In genomic region chr7:78927266-78927665, GRCm38 (mm10) we compare ENCODE assay signal across 26 mouse cellular contexts. TPM values are rescaled to one million over a fixed set of nuclear protein-coding genes. Genes with fewer than 3 reads are reported as not detected.
DNase-seq lines count a peak whose midpoint lies in the region; ATAC-seq and TF ChIP-seq lines count a peak whose summit lies in the region.
"Had no signal": no experiment of that assay in that cellular context is flagged by ENCODE, and none has a peak within 500 bp of the region (broad histone marks: within the 10 kb centered on the region; RNA-seq: fewer than 3 reads in every experiment).

No protein-coding gene starts in this region.

- TF ChIP-seq RAD21 in MEL (IDR thresholded peaks at IDR 0.05; ENCODE audit: low read depth, low read length), result no peak

- H3K4me1 ChIP-seq in liver, embryonic 14.5 days (replicated peaks; ENCODE audit: control insufficient read depth in 2 of 2, insufficient read depth in 2 of 2, low read length in 1 of 2), result peaks cover 0 to 6% of the 10 kb centered on the region in 2 experiments; a peak in 2 of 4 replicates
- H3K4me1 ChIP-seq in liver, embryonic 12.5 days, result peaks cover 4% of the 10 kb centered on the region; the same call in 1 of the 2 replicates
- peaks cover 0 to 6% of the 10 kb centered on the region in 2 experiments; a peak in 2 of 4 replicates for H3K4me1 ChIP-seq in MEL (ENCODE audit: control insufficient read depth in 1 of 2, insufficient read depth in 2 of 2, low read length in 2 of 2)
- H3K4me1 ChIP-seq in liver, postnatal 0 days (ENCODE audit: insufficient read depth), result no peaks in the 10 kb centered on the region; the same call in 1 of the 2 replicates
- H3K4me1 ChIP-seq in heart, embryonic 11.5 days (ENCODE audit: control insufficient read depth, insufficient read depth, low read length), result no peaks in the 10 kb centered on the region
- H3K4me1 ChIP-seq in embryonic facial prominence, embryonic 10.5 days, result no peaks in the 10 kb centered on the region
- H3K4me1 ChIP-seq: forebrain, embryonic 12.5 days; forebrain, embryonic 15.5 days; heart, embryonic 13.5 days had no signal

- no peak for TF ChIP-seq POLR2A in MEL (IDR thresholded peaks at IDR 0.05; ENCODE audit: control insufficient read depth in 1 of 2, insufficient read depth in 1 of 2, low read depth in 1 of 2, low read length in 2 of 2, poor library complexity in 1 of 2)

- peak; percentile 23; the same call in 1 of the 2 replicates for ATAC-seq in liver, embryonic 14.5 days (ENCODE audit: insufficient read depth)
- ATAC-seq in liver, embryonic 12.5 days, result no peak
- ATAC-seq in erythroblast, adult 5-6 weeks (replicated peaks; ENCODE audit: low FRiP score, poor library complexity, severe bottlenecking), result peak; percentile 58
- ATAC-seq in liver, postnatal 0 days, result no peak
- ATAC-seq in heart, embryonic 11.5 days (replicated peaks; ENCODE audit: insufficient number of reproducible peaks, low FRiP score, low TSS enrichment), result no peak
- ATAC-seq: forebrain, embryonic 15.5 days; hindbrain, postnatal 0 days; inflammation-experienced regulatory T-cells, adult 6 months; Patski had no signal

- TF ChIP-seq EP300 in liver, embryonic 14.5 days (IDR thresholded peaks at IDR 0.05; ENCODE audit: low read depth), result no peak
- no peak for TF ChIP-seq EP300 in MEL (IDR thresholded peaks at IDR 0.05; ENCODE audit: low read depth in 1 of 2, low read length in 2 of 2)
- no peak for TF ChIP-seq EP300 in liver, postnatal 0 days (IDR thresholded peaks at IDR 0.05; ENCODE audit: low read depth)

- H3K79me2 ChIP-seq in MEL (ENCODE audit: control insufficient read depth, insufficient read depth, low read length, poor library complexity), result no peaks in the 10 kb centered on the region

- no peak for DNase-seq in liver, embryonic 14.5 days (ENCODE audit: low read depth in 3 of 3, low spot score in 3 of 3)
- DNase-seq in MEL (ENCODE audit: low read depth, low spot score), result no peak
- no peak for DNase-seq in liver, postnatal 0 days
- DNase-seq in left cerebral cortex, postnatal 14 days (ENCODE audit: low spot score in 2 of 2), result no peak
- DNase-seq in embryonic facial prominence, embryonic 10.5 days (ENCODE audit: low spot score), result no peak
- DNase-seq: adrenal gland, postnatal 10 days; adrenal gland, postnatal 36 days; cerebellum, adult 11 months; cerebellum, adult 2 months; cerebellum, adult 9-11 months; cerebellum, postnatal 36 days; gastrocnemius, postnatal 25 days; heart, adult 18-20 months; heart, postnatal 14 days; heart, postnatal 4 days had no signal

- TF ChIP-seq CTCF in liver, embryonic 14.5 days (IDR thresholded peaks at IDR 0.05; ENCODE audit: low read depth), result no peak
- TF ChIP-seq CTCF in MEL (IDR thresholded peaks at IDR 0.05 in 2 of 3, conservative IDR thresholded peaks at IDR 0.05 in 1 of 3; ENCODE audit: control insufficient read depth in 1 of 3, insufficient read depth in 1 of 3, low read depth in 2 of 3, low read length in 3 of 3, poor library complexity in 1 of 3, severe bottlenecking in 1 of 3), result no peak
- TF ChIP-seq CTCF in liver, postnatal 0 days (IDR thresholded peaks at IDR 0.05; ENCODE audit: low read depth), result no peak

- H3K4me3 ChIP-seq in liver, embryonic 14.5 days (ENCODE audit: insufficient read depth in 1 of 2, low read depth in 2 of 2, low read length in 2 of 2), result no peak overlapping the region
- H3K4me3 ChIP-seq in liver, embryonic 12.5 days, result no peak overlapping the region
- H3K4me3 ChIP-seq in MEL (ENCODE audit: control insufficient read depth in 1 of 2, insufficient read depth in 1 of 2, low read depth in 2 of 2, low read length in 2 of 2), result no peak overlapping the region
- no peak overlapping the region for H3K4me3 ChIP-seq in liver, postnatal 0 days (ENCODE audit: low read depth, low read length)
- H3K4me3 ChIP-seq in heart, embryonic 11.5 days (ENCODE audit: low read depth, low read length), result no peak overlapping the region
- H3K4me3 ChIP-seq in embryonic facial prominence, embryonic 10.5 days, result no peak overlapping the region
- H3K4me3 ChIP-seq: embryonic facial prominence, embryonic 13.5 days; forebrain, embryonic 12.5 days; forebrain, embryonic 15.5 days; heart, embryonic 13.5 days had no signal

- H3K36me3 ChIP-seq in liver, embryonic 14.5 days (replicated peaks; ENCODE audit: control insufficient read depth, insufficient read depth, low read depth), result no peaks in the 10 kb centered on the region
- H3K36me3 ChIP-seq in liver, embryonic 12.5 days, result no peaks in the 10 kb centered on the region
- peaks cover 0 to 2% of the 10 kb centered on the region in 2 experiments; a peak in 2 of 4 replicates for H3K36me3 ChIP-seq in MEL (ENCODE audit: control insufficient read depth in 1 of 2, insufficient read depth in 2 of 2, low read length in 2 of 2)
- no peaks in the 10 kb centered on the region for H3K36me3 ChIP-seq in liver, postnatal 0 days (replicated peaks; ENCODE audit: insufficient read depth, low read length)
- no peaks in the 10 kb centered on the region for H3K36me3 ChIP-seq in heart, embryonic 11.5 days (ENCODE audit: control insufficient read depth, insufficient read depth, low read length)
- H3K36me3 ChIP-seq in embryonic facial prominence, embryonic 10.5 days (replicated peaks), result no peaks in the 10 kb centered on the region
- H3K36me3 ChIP-seq: embryonic facial prominence, embryonic 13.5 days; forebrain, embryonic 12.5 days; forebrain, embryonic 15.5 days; heart, embryonic 13.5 days had no signal

- H3K4me2 ChIP-seq in liver, embryonic 14.5 days (ENCODE audit: low read depth), result no peak overlapping the region; the same call in 1 of the 2 replicates
- no peak overlapping the region for H3K4me2 ChIP-seq in liver, embryonic 12.5 days
- 0 out of 2 replicates have a peak overlapping the region, but pooled peaks have one; percentile 30 for H3K4me2 ChIP-seq in liver, postnatal 0 days (ENCODE audit: low read depth, low read length)
- no peak overlapping the region for H3K4me2 ChIP-seq in heart, embryonic 11.5 days
- H3K4me2 ChIP-seq: embryonic facial prominence, embryonic 13.5 days; forebrain, embryonic 12.5 days; forebrain, embryonic 15.5 days; heart, embryonic 13.5 days; hindbrain, embryonic 14.5 days had no signal

- no peak overlapping the region for H3K27ac ChIP-seq in liver, embryonic 14.5 days
- no peak overlapping the region for H3K27ac ChIP-seq in liver, embryonic 12.5 days
- H3K27ac ChIP-seq in MEL (ENCODE audit: control insufficient read depth, low read depth, low read length), result no peak overlapping the region
- no peak overlapping the region for H3K27ac ChIP-seq in liver, postnatal 0 days (ENCODE audit: low read depth)
- no peak overlapping the region for H3K27ac ChIP-seq in heart, embryonic 11.5 days (ENCODE audit: low read depth, low read length)
- no peak overlapping the region for H3K27ac ChIP-seq in embryonic facial prominence, embryonic 10.5 days (replicated peaks)
- H3K27ac ChIP-seq: embryonic facial prominence, embryonic 13.5 days; forebrain, embryonic 12.5 days; forebrain, embryonic 15.5 days; heart, embryonic 13.5 days; hindbrain, embryonic 14.5 days; hindbrain, postnatal 0 days had no signal

- H3K9ac ChIP-seq in liver, embryonic 14.5 days (replicated peaks), result no peak overlapping the region
- no peak overlapping the region for H3K9ac ChIP-seq in liver, embryonic 12.5 days
- no peak overlapping the region for H3K9ac ChIP-seq in MEL (ENCODE audit: control insufficient read depth, low read depth, low read length, poor library complexity, severe bottlenecking)
- no peak overlapping the region for H3K9ac ChIP-seq in liver, postnatal 0 days (replicated peaks)
- H3K9ac ChIP-seq in heart, embryonic 11.5 days (ENCODE audit: low read depth, low read length), result no peak overlapping the region
- H3K9ac ChIP-seq: embryonic facial prominence, embryonic 13.5 days; forebrain, embryonic 12.5 days; forebrain, embryonic 15.5 days; heart, embryonic 13.5 days; hindbrain, embryonic 14.5 days had no signal

- intact Hi-C loops in left cerebral cortex, postnatal 14 days (cut with DNase I), result loop anchor here (5.0 kb wide), 1 partner anchor 420 kb away; no protein-coding TSS in a partner anchor

- no peaks in the 10 kb centered on the region for H3K9me3 ChIP-seq in liver, embryonic 14.5 days (ENCODE audit: control insufficient read depth, low read length)
- no peaks in the 10 kb centered on the region for H3K9me3 ChIP-seq in liver, embryonic 12.5 days (replicated peaks)
- no peaks in the 10 kb centered on the region for H3K9me3 ChIP-seq in MEL (replicated peaks; ENCODE audit: insufficient read depth, low read length)
- H3K9me3 ChIP-seq in liver, postnatal 0 days (ENCODE audit: low read length), result no peaks in the 10 kb centered on the region
- no peaks in the 10 kb centered on the region for H3K9me3 ChIP-seq in heart, embryonic 11.5 days (replicated peaks; ENCODE audit: control insufficient read depth, low read length)
- H3K9me3 ChIP-seq in embryonic facial prominence, embryonic 10.5 days, result no peaks in the 10 kb centered on the region
- H3K9me3 ChIP-seq: embryonic facial prominence, embryonic 13.5 days; forebrain, embryonic 12.5 days; forebrain, embryonic 15.5 days; heart, embryonic 13.5 days had no signal

- WGBS in liver, embryonic 14.5 days (ENCODE audit: insufficient replicate concordance), result 38% methylated on average over 3 of the region's 3 CpGs
- WGBS in liver, embryonic 12.5 days (ENCODE audit: insufficient replicate concordance), result 37% methylated on average over 3 of the region's 3 CpGs
- 56% methylated on average over 3 of the region's 3 CpGs for WGBS in liver, postnatal 0 days (ENCODE audit: insufficient replicate concordance)
- 56% methylated on average over 3 of the region's 3 CpGs for WGBS in heart, embryonic 11.5 days (ENCODE audit: insufficient replicate concordance)
- 88% methylated on average over 3 of the region's 3 CpGs for WGBS in embryonic facial prominence, embryonic 10.5 days

- H3K27me3 ChIP-seq in liver, embryonic 14.5 days (ENCODE audit: control insufficient read depth, insufficient read depth, low read length), result no peaks in the 10 kb centered on the region
- H3K27me3 ChIP-seq in liver, embryonic 12.5 days (replicated peaks), result peaks cover 20% of the 10 kb centered on the region
- no peaks in the 10 kb centered on the region for H3K27me3 ChIP-seq in MEL (ENCODE audit: control insufficient read depth in 1 of 2, insufficient read depth in 2 of 2, low read length in 2 of 2)
- H3K27me3 ChIP-seq in liver, postnatal 0 days (ENCODE audit: insufficient read depth, low read length), result no peaks in the 10 kb centered on the region
- peaks cover 10% of the 10 kb centered on the region; the same call in 1 of the 2 replicates for H3K27me3 ChIP-seq in heart, embryonic 11.5 days (ENCODE audit: control insufficient read depth, insufficient read depth, low read length)
- H3K27me3 ChIP-seq in embryonic facial prominence, embryonic 10.5 days (replicated peaks; ENCODE audit: low read depth, poor library complexity, severe bottlenecking), result peaks cover 15% of the 10 kb centered on the region
- H3K27me3 ChIP-seq: embryonic facial prominence, embryonic 13.5 days; forebrain, embryonic 15.5 days; Patski had no signal

RNA-seq across cellular contexts. Expression of gene Isg20, which starts 14.0 kb away (rescaled TPM):
- 47.0 and 47.2 TPM in 2 replicates for polyA plus RNA-seq in liver, embryonic 14.5 days (2012; rRNA removed)
- polyA plus RNA-seq in liver, embryonic 14.5 days (2014; fragmentation: Nextera tagmentation; extraction: Ambion mirVana), result 52.7 and 72.1 TPM in 2 replicates
- 7.7 and 9.2 TPM in 2 replicates for polyA plus RNA-seq in liver, embryonic 12.5 days (2016; fragmentation: Nextera tagmentation; extraction: Ambion mirVana)
- total RNA-seq in MEL (2012; rRNA removed), result 63.1 and 70.3 TPM in 2 replicates
- polyA plus RNA-seq in MEL (2012; ENCODE audit: insufficient read depth in 1 of 2, insufficient read length in 2 of 2, low read depth in 1 of 2, low replicate concordance in 2 of 2, missing spikeins in 1 of 2), result 100 to 1,000 TPM; 105 to 240 TPM
- 792 and 830 TPM in 2 replicates for total RNA-seq in erythroblast, adult 5-6 weeks (2015; ENCODE audit: low replicate concordance)
- 550 and 581 TPM in 2 replicates for total RNA-seq in erythroblast, adult 5-6 weeks (2017; ENCODE audit: low replicate concordance)
- polyA plus RNA-seq in liver, postnatal 0 days (2015; fragmentation: Nextera tagmentation; extraction: Ambion mirVana), result 108 and 111 TPM in 2 replicates
- 0.54 and 1.2 TPM in 2 replicates for polyA plus RNA-seq in heart, embryonic 11.5 days (2014; fragmentation: Nextera tagmentation; extraction: Ambion mirVana)
- 1 to 10 TPM in 1 of 2 experiments, under 1 TPM in 1; 0.90 to 1.0 TPM for total RNA-seq in left cerebral cortex, postnatal 14 days (2021)
- 0.40 and 0.55 TPM in 2 replicates for polyA plus RNA-seq in embryonic facial prominence, embryonic 10.5 days (2016; fragmentation: Nextera tagmentation; extraction: Ambion mirVana)

RNA-seq across cellular contexts. Expression of gene Aen, which starts 31.6 kb away (rescaled TPM):
- 10.6 and 14.0 TPM in 2 replicates for polyA plus RNA-seq in liver, embryonic 14.5 days (2012; rRNA removed)
- 12.6 and 15.0 TPM in 2 replicates for polyA plus RNA-seq in liver, embryonic 14.5 days (2014; fragmentation: Nextera tagmentation; extraction: Ambion mirVana)
- polyA plus RNA-seq in liver, embryonic 12.5 days (2016; fragmentation: Nextera tagmentation; extraction: Ambion mirVana), result 36.5 and 38.3 TPM in 2 replicates
- 72.5 and 95.9 TPM in 2 replicates for total RNA-seq in MEL (2012; rRNA removed)
- 10 to 100 TPM in 1 of 2 experiments, not detected in 1; 97.7 TPM for polyA plus RNA-seq in MEL (2012; ENCODE audit: insufficient read depth in 1 of 2, insufficient read length in 2 of 2, low read depth in 1 of 2, low replicate concordance in 2 of 2, missing spikeins in 1 of 2)
- total RNA-seq in erythroblast, adult 5-6 weeks (2015; ENCODE audit: low replicate concordance), result 0.96 and 4.6 TPM in 2 replicates
- 10.0 and 17.6 TPM in 2 replicates for total RNA-seq in erythroblast, adult 5-6 weeks (2017; ENCODE audit: low replicate concordance)
- 15.1 and 15.9 TPM in 2 replicates for polyA plus RNA-seq in liver, postnatal 0 days (2015; fragmentation: Nextera tagmentation; extraction: Ambion mirVana)
- polyA plus RNA-seq in heart, embryonic 11.5 days (2014; fragmentation: Nextera tagmentation; extraction: Ambion mirVana), result 27.5 and 33.8 TPM in 2 replicates
- total RNA-seq in left cerebral cortex, postnatal 14 days (2021), result 10 to 100 TPM; 22.3 to 24.0 TPM
- 66.2 and 70.1 TPM in 2 replicates for polyA plus RNA-seq in embryonic facial prominence, embryonic 10.5 days (2016; fragmentation: Nextera tagmentation; extraction: Ambion mirVana)

Comparison
In these comparisons a context has a peak if more than half of its experiments do, and no peak if none do; other contexts are left out.
1. ATAC-seq: peak in liver, embryonic 14.5 days (single experiment) and erythroblast, adult 5-6 weeks (single experiment); none in liver, embryonic 12.5 days (single experiment), liver, postnatal 0 days (single experiment) and heart, embryonic 11.5 days (single experiment).